Mouse (Mus musculus): ENCODE data around the gene BC025446.

DNA sequence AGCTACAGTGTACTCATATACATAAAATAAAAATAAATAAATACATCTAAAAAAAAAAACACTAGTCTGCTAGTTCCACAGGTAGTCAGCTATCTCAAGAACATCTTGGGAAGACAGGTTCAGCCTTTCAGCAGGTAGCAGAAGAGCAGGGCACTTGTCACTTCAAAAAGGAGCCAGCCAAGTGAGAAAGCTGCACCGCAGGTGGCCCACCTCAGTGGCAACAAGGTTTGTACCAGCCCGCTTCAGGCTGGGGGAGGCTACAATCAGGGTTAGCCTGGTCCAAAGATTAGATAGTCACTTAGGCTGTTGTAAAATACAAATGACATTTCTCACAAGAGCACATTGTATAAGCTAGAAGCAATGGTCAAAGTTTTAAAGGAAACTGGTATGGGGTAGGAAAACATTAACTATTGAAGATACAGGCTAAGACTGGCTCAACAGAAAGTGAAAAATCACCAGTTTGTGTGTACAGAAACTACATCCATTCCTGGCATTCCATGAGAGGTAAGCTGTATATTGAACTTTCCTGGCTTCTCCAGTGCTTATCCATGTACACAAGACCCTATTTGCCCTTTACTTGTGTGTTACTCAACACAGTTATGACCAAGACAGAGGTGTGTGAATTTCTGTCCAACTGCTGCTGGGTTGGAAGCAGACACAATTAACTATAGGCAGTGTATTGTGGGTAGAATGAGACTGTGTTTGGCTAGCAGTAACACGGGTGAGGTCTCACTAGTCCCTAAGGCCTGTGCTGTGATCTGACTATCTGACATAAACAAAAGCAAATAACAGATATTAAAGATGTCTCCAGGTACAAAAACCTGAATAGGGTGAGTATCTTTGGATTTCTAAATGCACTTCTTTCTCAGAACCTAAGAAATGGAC lies 26.8 kb downstream of the BC025446 start:
- TF ChIP-seq CTCF (IDR thresholded peaks at IDR 0.05; ENCODE audit: low read depth) (no peak), EP300 (IDR thresholded peaks at IDR 0.05; ENCODE audit: low read depth) (no peak)

All from liver, postnatal 0 days (tissue).